ENCODE assay signal across 9 mouse cellular contexts in the genomic region with DNA sequence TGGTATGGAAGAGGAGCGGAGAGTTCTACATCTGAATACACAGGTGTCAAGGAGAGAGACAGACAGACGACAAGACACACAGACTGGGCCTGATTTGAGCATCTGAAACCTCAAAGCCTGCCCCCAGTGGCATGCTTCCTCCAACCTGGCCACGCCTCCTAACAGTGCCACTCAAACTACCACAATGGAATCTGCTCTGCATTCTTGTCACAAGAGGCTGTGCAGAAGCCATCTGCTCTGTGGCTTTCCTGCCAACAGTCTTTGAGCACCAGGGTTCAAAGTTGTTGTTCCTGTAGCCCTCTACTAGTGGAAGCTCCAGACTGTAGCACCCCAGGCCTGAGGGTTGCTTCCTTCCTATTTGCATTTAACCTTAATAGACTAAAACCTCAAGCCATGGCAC.
DNase-seq lines count a peak whose midpoint lies in the region; ATAC-seq and TF ChIP-seq lines count a peak whose summit lies in the region.
"Had no signal": no experiment of that assay in that cellular context is flagged by ENCODE, and none has a peak within 500 bp of the region (broad histone marks: within the 10 kb centered on the region; RNA-seq: fewer than 3 reads in every experiment).

No protein-coding gene starts in this region.

- no peak overlapping the region for H3K4me2 ChIP-seq in forebrain, postnatal 0 days (ENCODE audit: low read depth)
- H3K4me2 ChIP-seq: liver, embryonic 15.5 days had no signal

- intact Hi-C loops in gastrocnemius, postnatal 36 days (cut with DNase I), result no loop called here

- no peak overlapping the region for H3K4me3 ChIP-seq in forebrain, postnatal 0 days (ENCODE audit: low read depth, low read length)
- H3K4me3 ChIP-seq: liver, embryonic 15.5 days had no signal

- H3K9ac ChIP-seq in forebrain, postnatal 0 days, result no peak overlapping the region
- H3K9ac ChIP-seq: liver, embryonic 15.5 days had no signal

- peak; percentile 9; the same call in 1 of the 2 replicates for TF ChIP-seq CTCF in forebrain, postnatal 0 days (IDR thresholded peaks at IDR 0.05; ENCODE audit: low read depth)

- peak; percentile 83 for ATAC-seq in forebrain, postnatal 0 days
- peak; percentile 95 for ATAC-seq in megakaryocyte progenitor cell, adult 5-6 weeks (replicated peaks; ENCODE audit: poor library complexity)

- peaks cover 61% of the 10 kb centered on the region for H3K36me3 ChIP-seq in forebrain, postnatal 0 days (ENCODE audit: insufficient read depth)

- no peak overlapping the region for H3K27ac ChIP-seq in forebrain, postnatal 0 days (ENCODE audit: low read depth, low read length)
- H3K27ac ChIP-seq: liver, embryonic 15.5 days had no signal

- no peaks in the 10 kb centered on the region for H3K9me3 ChIP-seq in forebrain, postnatal 0 days (ENCODE audit: low read length)
- H3K9me3 ChIP-seq: liver, embryonic 15.5 days had no signal

- DNase-seq in cerebellum, adult 11-12 months, result peak; percentile 57
- DNase-seq in cerebellum, postnatal 4 days (ENCODE audit: low spot score in 2 of 2), result no peak
- peak; percentile 51 for DNase-seq in A20 (ENCODE audit: low read depth, low spot score)
- DNase-seq in forebrain, postnatal 0 days, result peak; percentile 45
- no peak for DNase-seq in left cerebral cortex, adult 11 months (ENCODE audit: low spot score)
- DNase-seq in kidney, postnatal 36 days, result no peak
- no peak for DNase-seq in gastrocnemius, postnatal 36 days

- WGBS in forebrain, postnatal 0 days, result 73% methylated on average over 3 of the region's 3 CpGs

- no peaks in the 10 kb centered on the region for H3K27me3 ChIP-seq in forebrain, postnatal 0 days (ENCODE audit: insufficient read depth, low read length)
- H3K27me3 ChIP-seq: liver, embryonic 15.5 days had no signal

- no peaks in the 10 kb centered on the region for H3K4me1 ChIP-seq in forebrain, postnatal 0 days (ENCODE audit: insufficient read depth)
- H3K4me1 ChIP-seq: liver, embryonic 15.5 days had no signal

Comparison
In these comparisons a context has a peak if more than half of its experiments do, and no peak if none do; other contexts are left out.
1. DNase-seq: peak in cerebellum, adult 11-12 months (single experiment), A20 (single experiment) and forebrain, postnatal 0 days (single experiment); none in cerebellum, postnatal 4 days (0 of 2), left cerebral cortex, adult 11 months (single experiment), kidney, postnatal 36 days (0 of 2) and gastrocnemius, postnatal 36 days (0 of 2).